Mouse (Mus musculus) embryonic facial prominence, embryonic 12.5 days (tissue): ENCODE results near the gene Dis3l. TPM values are rescaled to one million over a fixed set of nuclear protein-coding genes. Genes with fewer than 3 reads are reported as not detected.
"Not testable (repeated sequence)": the region's sequence is repeated elsewhere in the genome, so short reads cannot be mapped to it uniquely, and the experiment has no call there.

ENCODE experiments used
- ATAC-seq: fragments of 200-750 bp; cut with Nextera tagmentation; 2 replicates; pipeline ENCODE4 v1.8.0; 2017; ENCODE audit not compliant: insufficient number of reproducible peaks, insufficient read depth, low FRiP score, low TSS enrichment
- H3K27ac ChIP-seq: fragments of 300-500 bp; sonication (generic); 2 replicates; pipeline ENCODE4 v1.5.1; 2016; ENCODE audit warnings: mild to moderate bottlenecking
- H3K27me3 ChIP-seq: fragments of 300-500 bp; sonication (generic); 2 replicates; pipeline ENCODE4 v1.6.1; 2016; ENCODE audit warnings: mild to moderate bottlenecking, moderate library complexity
- H3K36me3 ChIP-seq: fragments of 300-500 bp; sonication (generic); 2 replicates; pipeline ENCODE4 v1.6.1; 2016; ENCODE audit warnings: mild to moderate bottlenecking
- H3K4me1 ChIP-seq: fragments of 300-500 bp; sonication (generic); 2 replicates; pipeline ENCODE4 v1.6.1; 2016
- H3K4me2 ChIP-seq: fragments of 300-500 bp; sonication (generic); replicated peaks from 2 replicates; pipeline ENCODE4 v1.6.1; 2016; ENCODE audit warnings: mild to moderate bottlenecking, moderate library complexity
- H3K4me3 ChIP-seq: fragments of 300-500 bp; sonication (generic); 2 replicates; pipeline ENCODE4 v1.5.1; 2016; ENCODE audit warnings: mild to moderate bottlenecking
- H3K9ac ChIP-seq: fragments of 300-500 bp; sonication (generic); 2 replicates; pipeline ENCODE4 v1.6.1; 2016; ENCODE audit warnings: mild to moderate bottlenecking, moderate library complexity
- H3K9me3 ChIP-seq: fragments of 300-500 bp; sonication (generic); 2 replicates; pipeline ENCODE4 v1.6.1; 2016; ENCODE audit warnings: mild to moderate bottlenecking, moderate library complexity
- WGBS: fragments of 180-500 bp; shearing (Covaris S2); methylation state at CpG from one replicate; pipeline ENCODE4 v1.1.7; 2016; 5-methylcytosine and 5-hydroxymethylcytosine counted together
- polyA plus RNA-seq: library from polyadenylated mRNA; unstranded; fragments of >200 nt; fragmentation: Nextera tagmentation; extraction: Ambion mirVana; gene quantifications from 2 replicates; pipeline ENCODE4 v1.2.1, GENCODE M21; 2016

Gene Dis3l
- polyA plus RNA-seq, 1 experiment from 2014 or later = 22.2 TPM

- H3K4me3 ChIP-seq = no peak overlapping the region
- H3K4me2 ChIP-seq = no peak overlapping the region
- 25% methylated on average over 1 of the region's 1 CpGs for WGBS
- no peak overlapping the region for H3K9ac ChIP-seq
- H3K27me3 ChIP-seq = no peaks in the 10 kb centered on the region
- H3K27ac ChIP-seq = no peak overlapping the region
- H3K36me3 ChIP-seq = peaks cover 49% of the 10 kb centered on the region
- no peak for ATAC-seq
- no peaks in the 10 kb centered on the region for H3K9me3 ChIP-seq
- H3K4me1 ChIP-seq = no peaks in the 10 kb centered on the region
These were observed 29.0 kb downstream of the Dis3l start for GRCm38 (mm10) chr9:64312128-64312527.

GRCm38 (mm10) chr9:64310996-64311785 lies 29.9 kb downstream of the Dis3l start:
- Histone ChIP-seq H3K4me1 (no peaks in the 10 kb centered on the region), H3K9me3 (no peaks in the 10 kb centered on the region), H3K4me3 (no peak overlapping the region), H3K27me3 (no peaks in the 10 kb centered on the region), H3K36me3 (peaks cover 53% of the 10 kb centered on the region), H3K4me2 (no peak overlapping the region), H3K27ac (no peak overlapping the region), H3K9ac (no peak overlapping the region)
- WGBS = 75% methylated on average over 16 of the region's 16 CpGs
- no peak for ATAC-seq

GRCm38 (mm10) chr9:64306476-64307312 lies 34.4 kb downstream of the Dis3l start:
- WGBS = 79% methylated on average over 6 of the region's 6 CpGs
- no peaks in the 10 kb centered on the region for H3K4me1 ChIP-seq
- H3K27me3 ChIP-seq = no peaks in the 10 kb centered on the region
- H3K9me3 ChIP-seq = no peaks in the 10 kb centered on the region
- H3K27ac ChIP-seq = no peak overlapping the region
- H3K36me3 ChIP-seq = peaks cover 62% of the 10 kb centered on the region
- ATAC-seq = no peak
- no peak overlapping the region for H3K4me2 ChIP-seq
- no peak overlapping the region for H3K4me3 ChIP-seq
- no peak overlapping the region for H3K9ac ChIP-seq

GRCm38 (mm10) chr9:64303086-64303485 lies 38.0 kb downstream of the Dis3l start:
- H3K9ac ChIP-seq, H3K4me3 ChIP-seq, H3K4me2 ChIP-seq, H3K27ac ChIP-seq, H3K27me3 ChIP-seq, ATAC-seq, H3K9me3 ChIP-seq, H3K4me1 ChIP-seq: not testable (repeated sequence)
- H3K36me3 ChIP-seq = peaks cover 60% of the 10 kb centered on the region
- WGBS = 92% methylated on average over 4 of the region's 4 CpGs

- Histone ChIP-seq H3K4me1 (peaks cover 7% of the 10 kb centered on the region), H3K9me3 (no peaks in the 10 kb centered on the region), H3K27me3 (no peaks in the 10 kb centered on the region), H3K27ac (peak overlapping the region; percentile 97; the same call in 1 of the 2 replicates), H3K9ac (peak overlapping the region; percentile 94), H3K4me2 (peak overlapping the region; percentile 71), H3K36me3 (no peaks in the 10 kb centered on the region), H3K4me3 (peak overlapping the region; percentile 81)
- ATAC-seq = no peak
- 52% methylated on average over 5 of the region's 5 CpGs for WGBS
These were observed 58.6 kb downstream of the Dis3l start for GRCm38 (mm10) chr9:64282404-64282987.

GRCm38 (mm10) chr9:64281781-64282178 lies 59.3 kb downstream of the Dis3l start:
- H3K4me3 ChIP-seq = peak overlapping the region; percentile 81
- under 1% methylated on average over 24 of the region's 24 CpGs for WGBS
- H3K27me3 ChIP-seq = no peaks in the 10 kb centered on the region
- H3K9ac ChIP-seq = peak overlapping the region; percentile 94
- H3K4me1 ChIP-seq = peaks cover 7% of the 10 kb centered on the region
- H3K36me3 ChIP-seq = no peaks in the 10 kb centered on the region
- no peaks in the 10 kb centered on the region for H3K9me3 ChIP-seq
- H3K4me2 ChIP-seq = peak overlapping the region; percentile 71
- H3K27ac ChIP-seq = peak overlapping the region; percentile 97
- peak; percentile 89 for ATAC-seq

- Histone ChIP-seq H3K36me3 (no peaks in the 10 kb centered on the region), H3K4me3 (peak within 1 kb of the TSS; percentile 81), H3K9me3 (no peaks in the 10 kb centered on the region), H3K27me3 (no peaks in the 10 kb centered on the region), H3K9ac (peak within 1 kb of the TSS; percentile 94), H3K4me2 (peak within 1 kb of the TSS; percentile 71), H3K27ac (peak within 1 kb of the TSS; percentile 97), H3K4me1 (peaks cover 7% of the 10 kb centered on the region)
- ATAC-seq = peak; percentile 89
- WGBS = 3% methylated on average over 46 of the region's 46 CpGs
These were observed 59.8 kb downstream of the Dis3l start, which contains the start of gene Tipin for GRCm38 (mm10) chr9:64281105-64281780. TSS of gene Tipin (plus strand) at chr9:64281581.

- H3K4me1 ChIP-seq = peaks cover 7% of the 10 kb centered on the region
- no peak for ATAC-seq
- H3K4me2 ChIP-seq = no peak overlapping the region
- H3K9me3 ChIP-seq = no peaks in the 10 kb centered on the region
- no peak overlapping the region for H3K9ac ChIP-seq
- H3K36me3 ChIP-seq = no peaks in the 10 kb centered on the region
- H3K27ac ChIP-seq = no peak overlapping the region
- H3K27me3 ChIP-seq = no peaks in the 10 kb centered on the region
- WGBS = 93% methylated on average over 6 of the region's 6 CpGs
- no peak overlapping the region for H3K4me3 ChIP-seq
These were observed 62.3 kb downstream of the Dis3l start for GRCm38 (mm10) chr9:64278665-64279310.

- Histone ChIP-seq H3K9ac (no peak overlapping the region), H3K36me3 (no peaks in the 10 kb centered on the region), H3K4me2 (no peak overlapping the region), H3K9me3 (no peaks in the 10 kb centered on the region), H3K4me1 (peaks cover 7% of the 10 kb centered on the region), H3K27ac (no peak overlapping the region), H3K27me3 (no peaks in the 10 kb centered on the region), H3K4me3 (no peak overlapping the region)
- ATAC-seq = no peak
- WGBS = 67% methylated on average over 8 of the region's 8 CpGs
These were observed 63.4 kb downstream of the Dis3l start for GRCm38 (mm10) chr9:64277706-64278105.

- Histone ChIP-seq H3K9ac (no peak overlapping the region), H3K9me3 (no peaks in the 10 kb centered on the region), H3K27ac (no peak overlapping the region), H3K4me2 (no peak overlapping the region), H3K27me3 (no peaks in the 10 kb centered on the region), H3K4me3 (no peak overlapping the region), H3K4me1 (no peaks in the 10 kb centered on the region), H3K36me3 (no peaks in the 10 kb centered on the region)
- no peak for ATAC-seq
- WGBS = 74% methylated on average over 1 of the region's 1 CpGs
These were observed 66.2 kb downstream of the Dis3l start for GRCm38 (mm10) chr9:64274919-64275318.

- 77% methylated on average over 4 of the region's 4 CpGs for WGBS
- Histone ChIP-seq H3K9me3 (no peaks in the 10 kb centered on the region), H3K27me3 (no peaks in the 10 kb centered on the region), H3K4me3 (no peak overlapping the region), H3K4me2 (no peak overlapping the region), H3K36me3 (no peaks in the 10 kb centered on the region), H3K27ac (no peak overlapping the region), H3K9ac (no peak overlapping the region), H3K4me1 (no peaks in the 10 kb centered on the region)
- no peak for ATAC-seq
These were observed 66.8 kb downstream of the Dis3l start for GRCm38 (mm10) chr9:64274291-64274690.
